Mouse (Mus musculus) forebrain, embryonic 16.5 days (tissue): ENCODE measurements around the gene Tada2b. TPM values are rescaled to one million over a fixed set of nuclear protein-coding genes. Genes with fewer than 3 reads are reported as not detected.
A peak's percentile ranks its signal among the peaks of the same experiment; 100 is the strongest.

ENCODE experiments used
- ATAC-seq: fragments of 200-750 bp; cut with Nextera tagmentation; 2 replicates; pipeline ENCODE4 v1.8.0; 2017; ENCODE audit warnings: mild to moderate bottlenecking, moderate library complexity
- H3K27ac ChIP-seq: fragments of 300-500 bp; sonication (generic); 2 replicates; pipeline ENCODE4 v1.5.1; 2014; ENCODE audit warnings: low read length, control low read depth
- H3K27me3 ChIP-seq: fragments of 300-500 bp; sonication (generic); replicated peaks from 2 replicates; pipeline ENCODE4 v1.6.1; 2014; ENCODE audit warnings: low read length; ENCODE audit not compliant: control insufficient read depth, insufficient read depth
- H3K36me3 ChIP-seq: fragments of 300-500 bp; sonication (generic); 2 replicates; pipeline ENCODE4 v1.6.1; 2014; ENCODE audit not compliant: control insufficient read depth, insufficient read depth
- H3K4me1 ChIP-seq: fragments of 300-500 bp; sonication (generic); replicated peaks from 2 replicates; pipeline ENCODE4 v1.6.1; 2014; ENCODE audit warnings: low read length; ENCODE audit not compliant: control insufficient read depth, insufficient read depth
- H3K4me2 ChIP-seq: fragments of 300-500 bp; sonication (generic); 2 replicates; pipeline ENCODE4 v1.6.1; 2014; ENCODE audit warnings: mild to moderate bottlenecking, low read length, control low read depth
- H3K4me3 ChIP-seq: fragments of 300-500 bp; sonication (generic); replicated peaks from 2 replicates; pipeline ENCODE4 v1.5.1; 2014; ENCODE audit warnings: mild to moderate bottlenecking, low read length, control low read depth
- H3K9ac ChIP-seq: fragments of 300-500 bp; sonication (generic); replicated peaks from 2 replicates; pipeline ENCODE4 v1.6.1; 2014; ENCODE audit warnings: low read depth, low read length, control low read depth
- H3K9me3 ChIP-seq: fragments of 300-500 bp; sonication (generic); 2 replicates; pipeline ENCODE4 v1.6.1; 2016; ENCODE audit warnings: low read length; ENCODE audit not compliant: control insufficient read depth
- WGBS: fragments of 180-500 bp; shearing (Covaris S2); extraction: QIAGEN DNeasy Blood & Tissue Kit; methylation state at CpG from one replicate; pipeline ENCODE4 v1.1.7; 2014; 5-methylcytosine and 5-hydroxymethylcytosine counted together
- polyA plus RNA-seq: library from polyadenylated mRNA; unstranded; fragments of >200 nt; fragmentation: Nextera tagmentation; extraction: Ambion mirVana; gene quantifications from 2 replicates; pipeline ENCODE4 v1.2.1, GENCODE M21; 2015

Tada2b gene
- polyA plus RNA-seq, 1 experiment from 2014 or later = 3.0 TPM

DNA sequence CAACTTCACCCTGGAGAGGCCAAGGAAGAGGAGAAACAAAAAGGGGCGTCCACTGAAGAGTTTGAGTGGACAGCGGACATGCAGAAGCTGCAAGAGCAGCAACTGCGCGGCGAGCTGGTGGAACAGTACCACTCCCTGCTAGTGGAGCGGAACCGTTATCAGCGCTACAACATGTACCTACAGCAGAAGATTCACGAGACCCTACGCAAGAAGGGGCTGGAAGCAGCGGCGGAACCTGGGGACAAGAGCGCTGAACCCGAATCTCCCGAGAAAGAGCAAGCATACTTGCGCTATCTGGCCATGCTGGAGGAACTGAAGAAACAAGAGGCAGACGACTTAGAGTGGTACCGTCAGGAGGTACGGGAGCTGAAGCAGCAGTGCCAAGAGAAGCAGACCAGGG, 1.2 kb upstream of the Tada2b start:
- ATAC-seq = no peak
- Histone ChIP-seq H3K9me3 (no peaks in the 10 kb centered on the region), H3K27ac (no peak overlapping the region), H3K4me2 (peak overlapping the region; percentile 75), H3K4me3 (no peak overlapping the region; the same call in 1 of the 2 replicates), H3K36me3 (no peaks in the 10 kb centered on the region), H3K27me3 (no peaks in the 10 kb centered on the region), H3K9ac (no peak overlapping the region), H3K4me1 (peaks cover 30% of the 10 kb centered on the region)
- whole genome bisulfite sequencing = 46% methylated on average over 19 of the region's 19 CpGs

DNA sequence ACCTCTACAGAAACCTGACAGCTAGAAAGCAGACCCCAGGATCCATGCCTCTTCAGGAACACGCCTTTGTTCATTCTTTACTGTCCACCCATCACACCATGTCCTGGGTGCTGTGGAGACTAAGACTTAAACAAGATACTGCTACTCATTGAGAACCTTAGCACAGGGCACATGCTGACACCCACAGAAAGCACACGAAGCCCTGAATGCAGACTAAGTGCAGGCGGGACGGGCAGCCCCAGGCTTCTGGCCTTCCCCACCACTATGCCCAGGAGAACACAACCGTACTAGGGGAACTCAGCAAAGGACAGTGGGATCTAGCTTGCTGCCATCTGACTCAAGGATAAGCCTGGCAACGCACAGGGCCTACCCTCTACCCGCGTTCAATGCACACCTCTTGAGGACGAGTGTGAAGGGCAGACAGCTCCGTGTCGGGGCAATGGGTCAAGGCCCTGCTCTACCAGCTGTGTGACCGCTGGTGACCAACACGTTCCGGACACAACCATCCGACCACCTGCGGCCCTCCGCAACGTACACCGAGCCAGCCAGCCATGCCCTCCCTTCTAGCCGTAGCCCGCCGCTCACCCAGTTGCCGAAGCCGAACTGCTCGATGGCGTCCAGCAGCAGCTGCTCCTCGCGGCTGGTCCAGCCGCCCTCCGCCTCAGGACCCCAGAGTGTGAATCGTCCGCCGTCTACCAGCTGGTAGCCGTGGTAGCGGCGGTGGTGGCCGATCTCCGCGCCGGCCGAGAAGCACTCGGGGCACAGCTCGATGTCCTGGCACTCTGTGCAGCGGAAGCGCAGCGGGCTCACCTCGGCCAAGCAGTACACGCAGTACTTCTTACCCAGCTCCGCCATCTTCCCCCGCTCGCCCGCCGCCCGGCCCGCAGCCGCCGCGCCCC, 633 bp downstream of the Tada2b start:
- Histone ChIP-seq H3K4me1 (peaks cover 32% of the 10 kb centered on the region), H3K27me3 (no peaks in the 10 kb centered on the region), H3K9ac (peak overlapping the region; percentile 94), H3K27ac (peak overlapping the region; percentile 72), H3K4me3 (peak overlapping the region; percentile 98), H3K9me3 (no peaks in the 10 kb centered on the region), H3K4me2 (peak overlapping the region; percentile 74), H3K36me3 (no peaks in the 10 kb centered on the region)
- ATAC-seq = peak; percentile 29
- 1% methylated on average over 48 of the region's 58 CpGs for WGBS

- 78% methylated on average over 1 of the region's 1 CpGs for WGBS
- Histone ChIP-seq H3K27me3 (no peaks in the 10 kb centered on the region), H3K36me3 (no peaks in the 10 kb centered on the region), H3K4me1 (peaks cover 32% of the 10 kb centered on the region), H3K9ac (no peak overlapping the region), H3K9me3 (no peaks in the 10 kb centered on the region), H3K27ac (no peak overlapping the region), H3K4me2 (no peak overlapping the region), H3K4me3 (no peak overlapping the region)
- ATAC-seq = no peak
Observed at GRCm38 (mm10) chr5:36481114-36481513, 3.0 kb downstream of the Tada2b start.

DNA sequence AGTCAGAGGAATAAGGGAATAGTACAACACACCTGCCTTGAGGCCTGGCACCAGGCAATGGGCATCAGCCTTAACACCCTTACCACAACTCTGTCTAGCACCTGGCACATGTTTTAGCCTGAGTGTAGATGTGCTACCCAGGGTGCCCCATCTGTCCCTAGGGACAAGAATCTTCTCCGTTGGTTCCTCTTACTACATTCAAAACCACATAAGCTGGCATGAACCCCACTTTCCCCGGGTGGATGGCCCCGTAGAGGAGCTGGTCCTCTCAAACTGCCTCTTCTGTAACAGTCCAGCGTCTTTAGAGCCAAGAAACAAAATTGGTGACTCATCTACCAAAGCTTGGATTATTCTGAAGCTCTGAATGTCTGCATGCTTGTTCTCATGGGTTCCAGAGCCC, 3.7 kb downstream of the Tada2b start:
- no peak for ATAC-seq
- Histone ChIP-seq H3K27ac (no peak overlapping the region), H3K9me3 (no peaks in the 10 kb centered on the region), H3K27me3 (no peaks in the 10 kb centered on the region), H3K4me3 (no peak overlapping the region), H3K4me2 (no peak overlapping the region), H3K36me3 (no peaks in the 10 kb centered on the region), H3K9ac (no peak overlapping the region), H3K4me1 (peaks cover 32% of the 10 kb centered on the region)
- 95% methylated on average over 4 of the region's 4 CpGs for WGBS

DNA sequence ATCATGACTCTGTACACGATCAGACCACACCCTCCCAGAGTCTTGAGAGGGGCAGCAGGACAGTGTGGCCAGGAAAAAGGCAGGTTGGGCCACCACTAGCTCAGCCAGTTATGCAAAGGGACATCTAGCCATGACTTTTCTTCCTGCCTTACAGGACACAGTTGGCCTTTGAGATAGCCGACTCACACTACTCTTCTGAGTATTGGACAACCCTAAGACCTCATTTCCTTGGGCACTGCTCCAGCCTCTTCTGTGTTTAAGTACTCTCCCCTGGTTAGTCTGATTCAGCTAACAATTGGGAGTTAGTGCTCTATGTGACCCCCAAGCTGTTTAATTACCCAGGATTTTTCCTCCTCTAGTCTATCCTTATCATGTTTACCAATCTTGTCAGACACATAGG, 4.3 kb downstream of the Tada2b start:
- 79% methylated on average over 2 of the region's 2 CpGs for WGBS
- Histone ChIP-seq H3K4me3 (no peak overlapping the region), H3K9me3 (no peaks in the 10 kb centered on the region), H3K9ac (no peak overlapping the region), H3K4me2 (no peak overlapping the region), H3K4me1 (peaks cover 25% of the 10 kb centered on the region), H3K36me3 (no peaks in the 10 kb centered on the region), H3K27ac (no peak overlapping the region), H3K27me3 (no peaks in the 10 kb centered on the region)
- ATAC-seq = no peak

- Histone ChIP-seq H3K27me3 (no peaks in the 10 kb centered on the region), H3K9me3 (no peaks in the 10 kb centered on the region), H3K27ac (no peak overlapping the region), H3K4me3 (no peak overlapping the region), H3K4me1 (peaks cover 24% of the 10 kb centered on the region), H3K36me3 (no peaks in the 10 kb centered on the region), H3K9ac (no peak overlapping the region), H3K4me2 (no peak overlapping the region)
- ATAC-seq = no peak
- 90% methylated on average over 6 of the region's 6 CpGs for WGBS
Observed at GRCm38 (mm10) chr5:36478540-36479420, 5.3 kb downstream of the Tada2b start.

GRCm38 (mm10) chr5:36477486-36477885, 6.6 kb downstream of the Tada2b start:
- Histone ChIP-seq H3K4me2 (no peak overlapping the region), H3K4me3 (no peak overlapping the region), H3K4me1 (peaks cover 16% of the 10 kb centered on the region), H3K36me3 (peaks cover 7% of the 10 kb centered on the region; the same call in 1 of the 2 replicates), H3K9ac (no peak overlapping the region), H3K9me3 (no peaks in the 10 kb centered on the region), H3K27ac (no peak overlapping the region), H3K27me3 (no peaks in the 10 kb centered on the region)
- WGBS = 88% methylated on average over 3 of the region's 3 CpGs
- no peak for ATAC-seq

DNA sequence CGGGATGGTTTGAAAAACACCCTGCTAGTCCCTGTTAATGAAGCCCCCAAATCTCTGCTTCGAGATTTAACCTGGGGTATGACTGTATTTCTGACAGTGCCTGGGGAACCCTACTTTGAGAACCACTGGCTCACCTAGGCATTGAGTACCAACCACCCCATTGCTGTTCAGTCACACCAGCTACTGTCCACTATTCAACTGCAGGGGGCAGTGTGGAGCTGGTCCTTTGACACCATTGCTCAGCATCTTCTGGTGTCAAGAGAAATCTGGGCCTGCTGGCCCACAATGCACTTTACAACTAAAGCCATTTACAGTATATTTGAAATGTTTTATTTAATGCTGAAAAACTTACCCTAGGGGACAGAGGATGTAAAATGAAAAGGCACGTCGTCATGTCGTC, 9.8 kb downstream of the Tada2b start:
- Histone ChIP-seq H3K4me3 (no peak overlapping the region), H3K9me3 (no peaks in the 10 kb centered on the region), H3K27me3 (no peaks in the 10 kb centered on the region), H3K4me1 (no peaks in the 10 kb centered on the region), H3K4me2 (no peak overlapping the region), H3K9ac (no peak overlapping the region), H3K27ac (no peak overlapping the region), H3K36me3 (peaks cover 26% of the 10 kb centered on the region)
- no peak for ATAC-seq
- WGBS = 82% methylated on average over 5 of the region's 5 CpGs

GRCm38 (mm10) chr5:36472876-36473655, 11.0 kb downstream of the Tada2b start:
- H3K4me2 ChIP-seq = no peak overlapping the region
- H3K4me1 ChIP-seq = no peaks in the 10 kb centered on the region
- no peak overlapping the region for H3K4me3 ChIP-seq
- no peaks in the 10 kb centered on the region for H3K9me3 ChIP-seq
- H3K36me3 ChIP-seq = peaks cover 26% of the 10 kb centered on the region
- ATAC-seq = no peak
- no peak overlapping the region for H3K27ac ChIP-seq
- H3K27me3 ChIP-seq = no peaks in the 10 kb centered on the region
- no peak overlapping the region for H3K9ac ChIP-seq
- 87% methylated on average over 4 of the region's 4 CpGs for WGBS
